Mouse (Mus musculus) intestine, postnatal 0 days (tissue): Measurements from ENCODE around the gene Olfr558. TPM values are rescaled to one million over a fixed set of nuclear protein-coding genes. Genes with fewer than 3 reads are reported as not detected.

Experiments
- ATAC-seq: fragments of 200-750 bp; cut with Nextera tagmentation; 2 replicates; pipeline ENCODE4 v1.8.0; 2017; ENCODE audit warnings: mild to moderate bottlenecking, moderate TSS enrichment, moderate library complexity
- H3K27ac ChIP-seq: fragments of 300-500 bp; sonication (generic); 2 replicates; pipeline ENCODE4 v1.5.1; 2014; ENCODE audit warnings: mild to moderate bottlenecking, low read depth, low read length, moderate library complexity
- H3K27me3 ChIP-seq: fragments of 300-500 bp; sonication (generic); replicated peaks from 2 replicates; pipeline ENCODE4 v1.6.1; 2014; ENCODE audit warnings: low read length, mixed read lengths; ENCODE audit not compliant: control insufficient read depth, insufficient read depth
- H3K36me3 ChIP-seq: fragments of 300-500 bp; sonication (generic); 2 replicates; pipeline ENCODE4 v1.6.1; 2014; ENCODE audit warnings: mild to moderate bottlenecking, moderate library complexity; ENCODE audit not compliant: control insufficient read depth, insufficient read depth
- H3K4me1 ChIP-seq: fragments of 300-500 bp; sonication (generic); replicated peaks from 2 replicates; pipeline ENCODE4 v1.6.1; 2014; ENCODE audit warnings: antibody characterized with exemption, low read length, mixed read lengths; ENCODE audit not compliant: control insufficient read depth, insufficient read depth
- H3K4me2 ChIP-seq: fragments of 300-500 bp; sonication (generic); replicated peaks from 2 replicates; pipeline ENCODE4 v1.6.1; 2014; ENCODE audit warnings: low read depth, mild to moderate bottlenecking, moderate library complexity
- H3K4me3 ChIP-seq: fragments of 300-500 bp; sonication (generic); 2 replicates; pipeline ENCODE4 v1.5.1; 2014; ENCODE audit warnings: low read depth, low read length
- H3K9ac ChIP-seq: fragments of 300-500 bp; sonication (generic); 2 replicates; pipeline ENCODE4 v1.6.1; 2014; ENCODE audit warnings: mild to moderate bottlenecking, low read depth, low read length
- H3K9me3 ChIP-seq: fragments of 300-500 bp; sonication (generic); 2 replicates; pipeline ENCODE4 v1.6.1; 2016; ENCODE audit warnings: mixed run types; ENCODE audit not compliant: control insufficient read depth
- CTCF ChIP-seq: sonication (generic); IDR thresholded peaks from 2 replicates; pipeline ENCODE4 v1.5.1; 2016; ENCODE audit warnings: low read depth, mild to moderate bottlenecking, control low read depth, antibody characterized with exemption, moderate library complexity
- WGBS: fragments of 180-500 bp; shearing (Covaris S2); extraction: QIAGEN DNeasy Blood & Tissue Kit; methylation state at CpG from one replicate; pipeline ENCODE4 v1.1.7; 2014; 5-methylcytosine and 5-hydroxymethylcytosine counted together
- polyA plus RNA-seq: library from polyadenylated mRNA; unstranded; fragments of >200 nt; fragmentation: Nextera tagmentation; extraction: Ambion mirVana; gene quantifications from 2 replicates; pipeline ENCODE4 v1.2.1, GENCODE M21; 2015

Olfr558 gene
- polyA plus RNA-seq, 1 experiment from 2014 or later: 0.48 TPM

DNA sequence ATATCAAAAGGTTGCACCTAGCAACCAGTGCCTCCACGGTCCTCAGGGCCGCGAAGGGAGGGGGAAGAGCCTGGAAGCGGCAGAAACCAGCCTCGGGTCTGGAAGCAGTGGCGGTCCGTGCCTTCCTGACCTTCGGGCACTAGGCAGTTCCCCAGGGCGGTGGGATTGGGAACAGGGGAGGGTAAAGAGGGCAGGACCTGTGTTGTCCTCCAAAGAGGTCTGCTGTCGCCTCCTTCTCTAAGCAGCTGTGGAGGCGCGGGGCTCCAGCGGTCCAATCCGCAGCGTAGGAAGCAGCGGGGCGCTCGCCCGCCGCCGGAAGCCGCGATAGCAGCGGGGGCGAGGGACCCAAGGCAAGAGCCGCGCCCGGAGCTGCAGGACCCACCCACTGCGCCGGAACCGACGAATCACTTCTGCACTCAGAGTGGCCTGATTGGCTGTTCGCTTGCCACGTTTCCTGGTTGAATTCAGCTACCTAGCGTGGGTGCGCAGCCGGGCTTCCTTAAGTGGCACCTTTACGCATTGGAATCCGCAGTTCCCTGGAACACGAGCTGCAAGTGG lies 15.0 kb upstream of the Olfr558 start, which contains the start of gene Trim68:
Gene Trim68 (minus strand): TSS at position 384 of the 558 bp plus-strand sequence.
- Histone ChIP-seq H3K27ac (no peak within 1 kb of the TSS), H3K4me2 (peak within 1 kb of the TSS; percentile 72), H3K9me3 (no peaks in the 10 kb centered on the region), H3K36me3 (no peaks in the 10 kb centered on the region), H3K9ac (peak within 1 kb of the TSS; percentile 31), H3K4me1 (no peaks in the 10 kb centered on the region), H3K4me3 (peak within 1 kb of the TSS; percentile 55), H3K27me3 (no peaks in the 10 kb centered on the region)
- TF ChIP-seq CTCF: no peak
- ATAC-seq: peak; percentile 99
- WGBS: under 1% methylated on average over 39 of the region's 40 CpGs

GRCm38 (mm10) chr7:102695358-102696125 lies 6.5 kb upstream of the Olfr558 start, which contains the start of gene Olfr557:
Olfr557 (plus strand) TSS chr7:102695910.
- no peak for ATAC-seq
- 84% methylated on average over 5 of the region's 5 CpGs for WGBS
- no peak within 1 kb of the TSS for H3K4me3 ChIP-seq
- H3K4me2 ChIP-seq: no peak within 1 kb of the TSS
- no peaks in the 10 kb centered on the region for H3K4me1 ChIP-seq
- H3K9me3 ChIP-seq: no peaks in the 10 kb centered on the region
- no peak within 1 kb of the TSS for H3K9ac ChIP-seq
- H3K36me3 ChIP-seq: no peaks in the 10 kb centered on the region
- no peaks in the 10 kb centered on the region for H3K27me3 ChIP-seq
- TF ChIP-seq CTCF: peak; percentile 87
- H3K27ac ChIP-seq: no peak within 1 kb of the TSS

GRCm38 (mm10) chr7:102698461-102698860 lies 3.6 kb upstream of the Olfr558 start:
- Histone ChIP-seq H3K27me3 (no peaks in the 10 kb centered on the region), H3K4me2 (no peak overlapping the region), H3K9me3 (no peaks in the 10 kb centered on the region), H3K27ac (no peak overlapping the region), H3K4me3 (no peak overlapping the region), H3K4me1 (no peaks in the 10 kb centered on the region), H3K36me3 (no peaks in the 10 kb centered on the region), H3K9ac (no peak overlapping the region)
- WGBS: 95% methylated on average over 7 of the region's 7 CpGs
- TF ChIP-seq CTCF: no peak
- ATAC-seq: no peak

DNA sequence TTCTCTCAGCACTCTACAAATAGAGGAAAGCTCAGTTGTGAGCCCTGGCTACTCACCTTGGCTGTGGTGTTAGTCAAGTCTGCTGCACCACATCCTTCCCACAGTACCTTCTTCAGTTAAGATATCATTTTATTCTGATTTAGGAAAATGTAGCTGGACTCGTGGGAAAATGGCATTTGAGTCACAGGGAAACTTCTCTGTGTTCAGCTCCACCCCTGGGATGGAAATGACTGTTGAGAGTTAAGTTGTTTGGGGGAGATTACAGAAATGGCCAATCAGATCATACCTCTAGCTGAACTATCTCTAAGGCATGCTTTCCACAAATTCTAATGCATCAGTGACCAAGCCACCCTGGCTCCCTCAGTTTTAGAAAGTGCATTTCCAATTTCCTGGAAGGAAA lies 17.0 kb downstream of the Olfr558 start, which contains the start of gene Olfr33:
Gene Olfr33 (minus strand): TSS at position 101 of the 400 bp plus-strand sequence.
- no peaks in the 10 kb centered on the region for H3K9me3 ChIP-seq
- no peak within 1 kb of the TSS for H3K4me2 ChIP-seq
- no peak within 1 kb of the TSS for H3K27ac ChIP-seq
- H3K27me3 ChIP-seq: no peaks in the 10 kb centered on the region
- no peak for TF ChIP-seq CTCF
- H3K9ac ChIP-seq: no peak within 1 kb of the TSS
- H3K4me1 ChIP-seq: no peaks in the 10 kb centered on the region
- H3K4me3 ChIP-seq: no peak within 1 kb of the TSS
- 23% methylated on average over 1 of the region's 1 CpGs for WGBS
- no peaks in the 10 kb centered on the region for H3K36me3 ChIP-seq
- no peak for ATAC-seq

DNA sequence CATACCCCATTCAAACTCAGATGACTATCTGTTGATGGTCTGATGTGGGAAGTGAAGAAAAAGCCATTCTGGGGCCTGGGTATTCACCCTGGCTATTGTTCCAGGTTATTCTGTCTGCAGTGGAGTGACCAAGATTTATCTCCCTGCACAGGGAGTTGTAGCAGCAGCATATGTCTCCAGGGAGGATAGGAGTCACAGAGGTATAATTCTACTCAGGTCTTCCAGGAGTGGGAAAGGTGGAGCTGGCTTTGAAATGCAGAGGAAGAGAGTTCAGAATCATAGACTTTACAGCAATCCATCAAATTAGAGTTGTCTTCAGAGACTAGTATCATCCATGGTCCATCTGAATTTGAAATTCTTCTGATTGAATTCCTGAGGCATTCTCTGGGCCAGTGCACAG lies 25.4 kb downstream of the Olfr558 start, which contains the start of gene Olfr559:
Gene Olfr559 (minus strand): TSS at position 101 of the 400 bp plus-strand sequence.
- Histone ChIP-seq H3K9ac (no peak within 1 kb of the TSS), H3K27me3 (no peaks in the 10 kb centered on the region), H3K36me3 (no peaks in the 10 kb centered on the region), H3K4me3 (no peak within 1 kb of the TSS), H3K4me1 (no peaks in the 10 kb centered on the region), H3K9me3 (no peaks in the 10 kb centered on the region), H3K4me2 (no peak within 1 kb of the TSS), H3K27ac (no peak within 1 kb of the TSS)
- TF ChIP-seq CTCF: no peak
- no peak for ATAC-seq

DNA sequence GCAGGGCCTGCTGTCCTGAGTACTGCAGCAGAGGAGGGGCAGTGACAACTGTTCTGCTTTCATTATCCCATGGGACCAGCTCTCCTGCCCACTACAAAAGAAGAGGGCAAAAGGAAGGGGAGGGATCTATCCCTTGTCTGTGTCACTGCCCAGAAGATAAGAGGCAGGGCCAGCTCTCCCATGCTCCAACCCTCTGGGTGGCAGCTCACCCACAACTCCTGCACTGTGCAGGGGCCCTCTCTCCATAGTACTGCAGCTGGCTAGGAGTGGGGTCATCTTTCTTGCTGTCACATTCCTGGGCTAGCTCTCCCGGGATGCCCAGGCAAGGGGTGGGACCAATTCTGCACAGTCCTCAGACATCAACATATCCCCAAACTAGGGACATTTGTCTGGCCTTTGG lies 31.8 kb downstream of the Olfr558 start:
- Histone ChIP-seq H3K4me2 (no peak overlapping the region), H3K27ac (no peak overlapping the region), H3K9ac (no peak overlapping the region), H3K36me3 (no peaks in the 10 kb centered on the region), H3K4me1 (no peaks in the 10 kb centered on the region), H3K4me3 (no peak overlapping the region), H3K9me3 (no peaks in the 10 kb centered on the region), H3K27me3 (no peaks in the 10 kb centered on the region)
- ATAC-seq: no peak
- WGBS: 17% methylated on average over 1 of the region's 1 CpGs
- no peak for TF ChIP-seq CTCF
